Mouse (Mus musculus) heart, embryonic 15.5 days (tissue): ENCODE data around the gene Snrpa1. TPM values are rescaled to one million over a fixed set of nuclear protein-coding genes. Genes with fewer than 3 reads are reported as not detected.

Experiments
- ATAC-seq: fragments of 200-750 bp; cut with Nextera tagmentation; replicated peaks from 2 replicates; pipeline ENCODE4 v1.8.0; 2017; ENCODE audit warnings: low read depth, moderate TSS enrichment; ENCODE audit not compliant: insufficient number of reproducible peaks, insufficient read depth, low FRiP score
- H3K27ac ChIP-seq: fragments of 300-500 bp; sonication (generic); 2 replicates; pipeline ENCODE4 v1.5.1; 2015; ENCODE audit warnings: mild to moderate bottlenecking, inconsistent platforms
- H3K27me3 ChIP-seq: fragments of 300-500 bp; sonication (generic); 2 replicates; pipeline ENCODE4 v1.6.1; 2015; ENCODE audit warnings: inconsistent platforms
- H3K36me3 ChIP-seq: fragments of 300-500 bp; sonication (generic); 2 replicates; pipeline ENCODE4 v1.6.1; 2015; ENCODE audit warnings: mild to moderate bottlenecking, inconsistent platforms
- H3K4me1 ChIP-seq: fragments of 300-500 bp; sonication (generic); replicated peaks from 2 replicates; pipeline ENCODE4 v1.6.1; 2015; ENCODE audit warnings: inconsistent platforms
- H3K4me2 ChIP-seq: fragments of 300-500 bp; sonication (generic); 2 replicates; pipeline ENCODE4 v1.6.1; 2015; ENCODE audit warnings: inconsistent platforms, mild to moderate bottlenecking, moderate library complexity
- H3K4me3 ChIP-seq: fragments of 300-500 bp; sonication (generic); 2 replicates; pipeline ENCODE4 v1.5.1; 2015; ENCODE audit warnings: mild to moderate bottlenecking, inconsistent platforms
- H3K9ac ChIP-seq: fragments of 300-500 bp; sonication (generic); 2 replicates; pipeline ENCODE4 v1.6.1; 2015; ENCODE audit warnings: mild to moderate bottlenecking, inconsistent platforms
- H3K9me3 ChIP-seq: fragments of 300-500 bp; sonication (generic); replicated peaks from 2 replicates; pipeline ENCODE4 v1.6.1; 2016; ENCODE audit warnings: inconsistent platforms
- WGBS: fragments of 180-500 bp; shearing (Covaris S2); methylation state at CpG from one replicate; pipeline ENCODE4 v1.1.7; 2015; ENCODE audit warnings: mixed read lengths; 5-methylcytosine and 5-hydroxymethylcytosine counted together
- polyA plus RNA-seq: library from polyadenylated mRNA; unstranded; fragments of >200 nt; fragmentation: Nextera tagmentation; extraction: Ambion mirVana; gene quantifications from 2 replicates; pipeline ENCODE4 v1.2.1, GENCODE M21; 2015

Snrpa1 gene
- polyA plus RNA-seq, 1 experiment from 2014 or later: 86.1 TPM

GRCm38 (mm10) chr7:66083757-66084156 lies 25.0 kb downstream of the Snrpa1 start:
- Histone ChIP-seq H3K27me3 (no peaks in the 10 kb centered on the region), H3K9me3 (no peaks in the 10 kb centered on the region), H3K4me2 (no peak overlapping the region), H3K9ac (no peak overlapping the region), H3K27ac (no peak overlapping the region), H3K4me1 (peaks cover 17% of the 10 kb centered on the region), H3K4me3 (no peak overlapping the region), H3K36me3 (peaks cover 59% of the 10 kb centered on the region)
- no peak for ATAC-seq
- WGBS: 89% methylated on average over 6 of the region's 6 CpGs

GRCm38 (mm10) chr7:66084546-66084945 lies 25.7 kb downstream of the Snrpa1 start:
- no peak for ATAC-seq
- no peak overlapping the region for H3K9ac ChIP-seq
- no peak overlapping the region for H3K27ac ChIP-seq
- H3K4me3 ChIP-seq: no peak overlapping the region
- no peak overlapping the region for H3K4me2 ChIP-seq
- no peaks in the 10 kb centered on the region for H3K27me3 ChIP-seq
- no peaks in the 10 kb centered on the region for H3K9me3 ChIP-seq
- WGBS: 72% methylated on average over 7 of the region's 7 CpGs
- peaks cover 67% of the 10 kb centered on the region for H3K36me3 ChIP-seq
- H3K4me1 ChIP-seq: peaks cover 14% of the 10 kb centered on the region

- ATAC-seq: no peak
- Histone ChIP-seq H3K9ac (no peak overlapping the region), H3K9me3 (no peaks in the 10 kb centered on the region), H3K4me1 (0 out of 2 replicates have a peak, but pooled peaks cover 3% of the 10 kb centered on the region), H3K4me3 (no peak overlapping the region), H3K36me3 (peaks cover 77% of the 10 kb centered on the region), H3K27me3 (no peaks in the 10 kb centered on the region), H3K27ac (no peak overlapping the region), H3K4me2 (no peak overlapping the region)
- WGBS: 86% methylated on average over 4 of the region's 4 CpGs
Observed at GRCm38 (mm10) chr7:66087652-66088051, 28.8 kb downstream of the Snrpa1 start.

GRCm38 (mm10) chr7:66088077-66088476 lies 29.3 kb downstream of the Snrpa1 start:
- no peak overlapping the region for H3K27ac ChIP-seq
- no peaks in the 10 kb centered on the region for H3K9me3 ChIP-seq
- H3K36me3 ChIP-seq: peaks cover 73% of the 10 kb centered on the region
- H3K4me3 ChIP-seq: no peak overlapping the region
- H3K4me1 ChIP-seq: 0 out of 2 replicates have a peak, but pooled peaks cover 3% of the 10 kb centered on the region
- ATAC-seq: no peak
- H3K4me2 ChIP-seq: no peak overlapping the region
- H3K9ac ChIP-seq: no peak overlapping the region
- WGBS: 84% methylated on average over 2 of the region's 2 CpGs
- H3K27me3 ChIP-seq: no peaks in the 10 kb centered on the region

GRCm38 (mm10) chr7:66090676-66091190 lies 31.9 kb downstream of the Snrpa1 start:
- no peak overlapping the region for H3K27ac ChIP-seq
- no peak overlapping the region for H3K4me2 ChIP-seq
- H3K4me3 ChIP-seq: no peak overlapping the region
- H3K36me3 ChIP-seq: peaks cover 52% of the 10 kb centered on the region
- H3K27me3 ChIP-seq: no peaks in the 10 kb centered on the region
- WGBS: 85% methylated on average over 11 of the region's 11 CpGs
- H3K9me3 ChIP-seq: no peaks in the 10 kb centered on the region
- no peak for ATAC-seq
- H3K9ac ChIP-seq: no peak overlapping the region
- no peaks in the 10 kb centered on the region for H3K4me1 ChIP-seq

GRCm38 (mm10) chr7:66091553-66091952 lies 32.8 kb downstream of the Snrpa1 start:
- no peaks in the 10 kb centered on the region for H3K27me3 ChIP-seq
- WGBS: 84% methylated on average over 7 of the region's 7 CpGs
- H3K4me2 ChIP-seq: no peak overlapping the region
- H3K9ac ChIP-seq: no peak overlapping the region
- ATAC-seq: no peak
- H3K36me3 ChIP-seq: peaks cover 45% of the 10 kb centered on the region
- H3K9me3 ChIP-seq: no peaks in the 10 kb centered on the region
- H3K4me3 ChIP-seq: no peak overlapping the region
- H3K4me1 ChIP-seq: no peaks in the 10 kb centered on the region
- no peak overlapping the region for H3K27ac ChIP-seq

- H3K9ac ChIP-seq: no peak overlapping the region
- H3K36me3 ChIP-seq: peaks cover 34% of the 10 kb centered on the region
- no peaks in the 10 kb centered on the region for H3K4me1 ChIP-seq
- H3K9me3 ChIP-seq: no peaks in the 10 kb centered on the region
- ATAC-seq: no peak
- WGBS: 85% methylated on average over 8 of the region's 8 CpGs
- H3K4me2 ChIP-seq: no peak overlapping the region
- no peak overlapping the region for H3K4me3 ChIP-seq
- no peaks in the 10 kb centered on the region for H3K27me3 ChIP-seq
- H3K27ac ChIP-seq: no peak overlapping the region
Observed at GRCm38 (mm10) chr7:66092656-66093055, 33.9 kb downstream of the Snrpa1 start.

- Histone ChIP-seq H3K4me1 (no peaks in the 10 kb centered on the region), H3K9me3 (no peaks in the 10 kb centered on the region), H3K4me3 (no peak overlapping the region), H3K4me2 (no peak overlapping the region), H3K27ac (no peak overlapping the region), H3K27me3 (no peaks in the 10 kb centered on the region), H3K36me3 (peaks cover 19% of the 10 kb centered on the region), H3K9ac (no peak overlapping the region)
- ATAC-seq: no peak
- whole genome bisulfite sequencing: 67% methylated on average over 5 of the region's 5 CpGs
Observed at GRCm38 (mm10) chr7:66094141-66094540, 35.3 kb downstream of the Snrpa1 start.

- WGBS: 80% methylated on average over 7 of the region's 7 CpGs
- Histone ChIP-seq H3K4me3 (no peak overlapping the region), H3K9ac (no peak overlapping the region), H3K9me3 (no peaks in the 10 kb centered on the region), H3K27me3 (peaks cover 4% of the 10 kb centered on the region; the same call in 1 of the 2 replicates), H3K36me3 (no peaks in the 10 kb centered on the region), H3K4me1 (no peaks in the 10 kb centered on the region), H3K4me2 (no peak overlapping the region), H3K27ac (no peak overlapping the region)
- ATAC-seq: no peak
Observed at GRCm38 (mm10) chr7:66098803-66099202, 40.0 kb downstream of the Snrpa1 start.

GRCm38 (mm10) chr7:66101866-66102265 lies 43.1 kb downstream of the Snrpa1 start:
- peaks cover 4% of the 10 kb centered on the region; the same call in 1 of the 2 replicates for H3K27me3 ChIP-seq
- no peak overlapping the region for H3K4me2 ChIP-seq
- H3K4me3 ChIP-seq: no peak overlapping the region
- no peaks in the 10 kb centered on the region for H3K36me3 ChIP-seq
- no peak overlapping the region for H3K9ac ChIP-seq
- WGBS: 1% methylated on average over 4 of the region's 4 CpGs
- no peaks in the 10 kb centered on the region for H3K9me3 ChIP-seq
- 0 out of 2 replicates have a peak, but pooled peaks cover 5% of the 10 kb centered on the region for H3K4me1 ChIP-seq
- no peak for ATAC-seq
- no peak overlapping the region for H3K27ac ChIP-seq

GRCm38 (mm10) chr7:66104531-66104930 lies 45.7 kb downstream of the Snrpa1 start:
- ATAC-seq: no peak
- H3K36me3 ChIP-seq: no peaks in the 10 kb centered on the region
- H3K4me2 ChIP-seq: no peak overlapping the region
- no peak overlapping the region for H3K27ac ChIP-seq
- H3K4me1 ChIP-seq: peaks cover 10% of the 10 kb centered on the region; the same call in 1 of the 2 replicates
- H3K27me3 ChIP-seq: peaks cover 4% of the 10 kb centered on the region; the same call in 1 of the 2 replicates
- H3K9me3 ChIP-seq: no peaks in the 10 kb centered on the region
- 88% methylated on average over 5 of the region's 5 CpGs for WGBS
- H3K9ac ChIP-seq: no peak overlapping the region
- no peak overlapping the region for H3K4me3 ChIP-seq

GRCm38 (mm10) chr7:66105771-66106170 lies 47.0 kb downstream of the Snrpa1 start:
- no peak overlapping the region for H3K4me2 ChIP-seq

More at GRCm38 (mm10) chr7:66105771-66106170, 47.0 kb downstream of the Snrpa1 start:
- 42% methylated on average over 4 of the region's 4 CpGs for WGBS
- Histone ChIP-seq H3K4me3 (no peak overlapping the region), H3K4me1 (peaks cover 17% of the 10 kb centered on the region), H3K9ac (no peak overlapping the region), H3K9me3 (no peaks in the 10 kb centered on the region), H3K36me3 (no peaks in the 10 kb centered on the region), H3K27ac (no peak overlapping the region), H3K27me3 (peaks cover 4% of the 10 kb centered on the region; the same call in 1 of the 2 replicates)
- ATAC-seq: no peak
